Mouse (Mus musculus) spleen, embryonic (tissue): ENCODE measurements around the gene Fxr2.

Source experiments
- CTCF ChIA-PET: fragments of 350-600 bp; sonication (Branson Sonifier 250); formaldehyde crosslinking; loops from one replicate; lab custom pipeline; 2022; lab: Charles Lee

The Fxr2 gene

GRCm38 (mm10) chr11:69632284-69633089 is at the start of gene Fxr2:
Gene Fxr2 (plus strand): TSS chr11:69632990.
- CTCF ChIA-PET: interaction anchor here (0.7 to 0.8 kb wide), 2 partner anchors 26 to 382 kb away, joined by 3 read pairs; no protein-coding TSS in a partner anchor

GRCm38 (mm10) chr11:69584008-69584407 is 48.8 kb upstream of the Fxr2 start:
- CTCF ChIA-PET: no interaction called here

GRCm38 (mm10) chr11:69584937-69585336 is 47.9 kb upstream of the Fxr2 start:
- CTCF ChIA-PET: no interaction called here

GRCm38 (mm10) chr11:69585718-69586325 is 47.0 kb upstream of the Fxr2 start:
- CTCF ChIA-PET: no interaction called here

- CTCF ChIA-PET: no interaction called here
Measured at GRCm38 (mm10) chr11:69589207-69589834, 43.5 kb upstream of the Fxr2 start.

- CTCF ChIA-PET: no interaction called here
Measured at GRCm38 (mm10) chr11:69590622-69591021, 42.2 kb upstream of the Fxr2 start.

- CTCF ChIA-PET: no interaction called here
Measured at GRCm38 (mm10) chr11:69591424-69591823, 41.4 kb upstream of the Fxr2 start.

- CTCF ChIA-PET: interaction anchor here (0.6 kb wide), 1 partner anchor 22 kb away, joined by 8 read pairs; no protein-coding TSS in a partner anchor
Measured at GRCm38 (mm10) chr11:69591899-69592637, 40.7 kb upstream of the Fxr2 start.

- CTCF ChIA-PET: interaction anchor here (1.1 kb wide), 1 partner anchor 35 kb away, joined by 4 read pairs; no protein-coding TSS in a partner anchor
Measured at GRCm38 (mm10) chr11:69592799-69593198, 40.0 kb upstream of the Fxr2 start.

- CTCF ChIA-PET: no interaction called here
Measured at GRCm38 (mm10) chr11:69594853-69595252, 37.9 kb upstream of the Fxr2 start.

GRCm38 (mm10) chr11:69599436-69599835 is 33.4 kb upstream of the Fxr2 start:
- CTCF ChIA-PET: no interaction called here

- CTCF ChIA-PET: no interaction called here
Measured at GRCm38 (mm10) chr11:69600098-69600497, 32.7 kb upstream of the Fxr2 start.

- CTCF ChIA-PET: no interaction called here
Measured at GRCm38 (mm10) chr11:69601768-69602167, 31.0 kb upstream of the Fxr2 start.

- CTCF ChIA-PET: no interaction called here
Measured at GRCm38 (mm10) chr11:69603516-69603915, 29.3 kb upstream of the Fxr2 start.

- CTCF ChIA-PET: no interaction called here
Measured at GRCm38 (mm10) chr11:69604347-69604746, 28.4 kb upstream of the Fxr2 start.

- CTCF ChIA-PET: interaction anchor here (0.7 kb wide), 1 partner anchor 601 kb away, joined by 3 read pairs; no protein-coding TSS in a partner anchor
Measured at GRCm38 (mm10) chr11:69604795-69605664, 27.8 kb upstream of the Fxr2 start.

GRCm38 (mm10) chr11:69605726-69606490 is 26.9 kb upstream of the Fxr2 start, which contains the start of gene Atp1b2:
Gene Atp1b2 (minus strand): TSS chr11:69605942.
- CTCF ChIA-PET: interaction anchor here (0.7 kb wide), 1 partner anchor 602 kb away, joined by 3 read pairs; no protein-coding TSS in a partner anchor

- CTCF ChIA-PET: no interaction called here
Measured at GRCm38 (mm10) chr11:69606491-69606795, 26.3 kb upstream of the Fxr2 start.

- CTCF ChIA-PET: interaction anchor here (0.5 to 0.7 kb wide), 2 partner anchors 629 to 1027 kb away, joined by 5 to 6 read pairs; no protein-coding TSS in a partner anchor
Measured at GRCm38 (mm10) chr11:69606832-69607231, 26.0 kb upstream of the Fxr2 start.

GRCm38 (mm10) chr11:69608525-69608924 is 24.3 kb upstream of the Fxr2 start:
- CTCF ChIA-PET: no interaction called here
